Mouse (Mus musculus) MEL (cell line): ENCODE measurements at regions not wholly inside any gene's neighbourhood (a gene's known extent, or its start where the extent isn't known, plus 50 kb on each side); places are given as distances from the start of the nearest gene placed in this dataset.

ENCODE experiments used
- DNase-seq: peaks from one replicate; pipeline ENCODE4 v3.0.0; 2011; ENCODE audit warnings: low read depth, low spot score
- H3K27ac ChIP-seq: 2 replicates; pipeline ENCODE4 v1.5.1; 2012; ENCODE audit warnings: low read depth, mild to moderate bottlenecking, control low read depth, low read length, moderate library complexity; ENCODE audit not compliant: control insufficient read depth
- H3K27me3 ChIP-seq, 2 experiments: fragments of 150-350 bp in 1 of 2; sonication (generic) in 1 of 2; 2 replicates each; pipeline ENCODE4 v1.6.1; 2012; ENCODE audit warnings: low read length in 2 of 2, mild to moderate bottlenecking in 2 of 2, improper control_type of control experiment in 1 of 2, moderate library complexity in 1 of 2; ENCODE audit not compliant: insufficient read depth in 2 of 2, control insufficient read depth in 1 of 2
- H3K36me3 ChIP-seq, 2 experiments: 2 replicates each; pipeline ENCODE4 v1.6.1; 2012 to 2014; ENCODE audit warnings: low read length in 2 of 2, improper control_type of control experiment in 1 of 2, inconsistent platforms in 1 of 2, mild to moderate bottlenecking in 1 of 2; ENCODE audit not compliant: insufficient read depth in 2 of 2, control insufficient read depth in 1 of 2
- H3K4me1 ChIP-seq, 2 experiments: fragments of 150-350 bp in 1 of 2; sonication (generic) in 1 of 2; 2 replicates each; pipeline ENCODE4 v1.6.1; 2012; ENCODE audit warnings: low read length in 2 of 2, improper control_type of control experiment in 1 of 2, mild to moderate bottlenecking in 1 of 2; ENCODE audit not compliant: insufficient read depth in 2 of 2, control insufficient read depth in 1 of 2
- H3K4me3 ChIP-seq, 2 experiments: fragments of 150-350 bp in 1 of 2; sonication (generic) in 1 of 2; 2 replicates each; pipeline ENCODE4 v1.5.1; 2012; ENCODE audit warnings: low read depth in 2 of 2, low read length in 2 of 2, mild to moderate bottlenecking in 2 of 2, moderate library complexity in 2 of 2, control low read depth in 1 of 2, improper control_type of control experiment in 1 of 2; ENCODE audit not compliant: control insufficient read depth in 1 of 2, insufficient read depth in 1 of 2
- H3K79me2 ChIP-seq: 2 replicates; pipeline ENCODE4 v1.6.1; 2012; ENCODE audit warnings: mild to moderate bottlenecking, low read length, moderate library complexity; ENCODE audit not compliant: control insufficient read depth, poor library complexity, insufficient read depth
- H3K9ac ChIP-seq: 2 replicates; pipeline ENCODE4 v1.6.1; 2012; ENCODE audit warnings: low read depth, mild to moderate bottlenecking, control low read depth, low read length, moderate library complexity; ENCODE audit not compliant: control insufficient read depth, poor library complexity, severe bottlenecking
- H3K9me3 ChIP-seq: fragments of 150-350 bp; sonication (generic); replicated peaks from 2 replicates; pipeline ENCODE4 v1.6.1; 2012; ENCODE audit warnings: mild to moderate bottlenecking, low read length, improper control_type of control experiment, moderate library complexity; ENCODE audit not compliant: insufficient read depth
- CHD2 ChIP-seq: IDR thresholded peaks from 2 replicates; pipeline ENCODE4 v1.6.1; 2011; ENCODE audit warnings: low read length, improper control_type of control experiment
- E2F4 ChIP-seq: IDR thresholded peaks from 2 replicates; pipeline ENCODE4 v1.6.1; 2011; ENCODE audit warnings: low read depth, low read length, improper control_type of control experiment, borderline replicate concordance
- ELF1 ChIP-seq: IDR thresholded peaks from 2 replicates; pipeline ENCODE4 v1.6.1; 2014; ENCODE audit warnings: low read depth, mild to moderate bottlenecking, inconsistent platforms, low read length, improper control_type of control experiment, moderate library complexity
- EP300 ChIP-seq, 2 experiments: IDR thresholded peaks; 2 replicates each; pipeline ENCODE4 v1.6.1; 2011; ENCODE audit warnings: improper control_type of control experiment in 2 of 2, low read length in 2 of 2, low read depth in 1 of 2, mild to moderate bottlenecking in 1 of 2
- GABPA ChIP-seq: IDR thresholded peaks from 2 replicates; pipeline ENCODE4 v1.6.1; 2012; ENCODE audit warnings: low read depth, mild to moderate bottlenecking, inconsistent platforms, low read length, improper control_type of control experiment, moderate library complexity
- HCFC1 ChIP-seq: IDR thresholded peaks from 2 replicates; pipeline ENCODE4 v1.6.1; 2012; ENCODE audit warnings: low read depth, mild to moderate bottlenecking, inconsistent platforms, low read length, improper control_type of control experiment, moderate library complexity
- JUND ChIP-seq: IDR thresholded peaks from 2 replicates; pipeline ENCODE4 v1.6.1; 2011; ENCODE audit warnings: low read depth, mild to moderate bottlenecking, improper control_type of control experiment, low read length
- KAT2A ChIP-seq: conservative IDR thresholded peaks from 2 replicates; pipeline ENCODE4 v1.6.1; 2012; ENCODE audit warnings: low read depth, low read length, improper control_type of control experiment, inconsistent platforms
- MAFK ChIP-seq: IDR thresholded peaks from 2 replicates; pipeline ENCODE4 v1.6.1; 2011; ENCODE audit warnings: low read depth, mild to moderate bottlenecking, low read length, improper control_type of control experiment, borderline replicate concordance
- MAX ChIP-seq: IDR thresholded peaks from 2 replicates; pipeline ENCODE4 v1.6.1; 2011; ENCODE audit warnings: low read length, improper control_type of control experiment
- MAZ ChIP-seq: IDR thresholded peaks from 2 replicates; pipeline ENCODE4 v1.6.1; 2012; ENCODE audit warnings: low read depth, mild to moderate bottlenecking, inconsistent platforms, low read length, improper control_type of control experiment
- MYB ChIP-seq: IDR thresholded peaks from 2 replicates; pipeline ENCODE4 v1.6.1; 2011; ENCODE audit warnings: mild to moderate bottlenecking, low read depth, low read length, improper control_type of control experiment
- RAD21 ChIP-seq: IDR thresholded peaks from 2 replicates; pipeline ENCODE4 v1.6.1; 2011; ENCODE audit warnings: mild to moderate bottlenecking, low read depth, low read length, improper control_type of control experiment
- RCOR1 ChIP-seq: IDR thresholded peaks from 2 replicates; pipeline ENCODE4 v1.6.1; 2012; ENCODE audit warnings: low read depth, mild to moderate bottlenecking, inconsistent platforms, low read length, improper control_type of control experiment
- SIN3A ChIP-seq: IDR thresholded peaks from 2 replicates; pipeline ENCODE4 v1.6.1; 2012; ENCODE audit warnings: low read length, improper control_type of control experiment, inconsistent platforms
- TBP ChIP-seq: IDR thresholded peaks from 2 replicates; pipeline ENCODE4 v1.8.0; 2011; ENCODE audit warnings: low read depth, low read length, improper control_type of control experiment
- UBTF ChIP-seq: IDR thresholded peaks from 2 replicates; pipeline ENCODE4 v1.6.1; 2012; ENCODE audit warnings: low read depth, mild to moderate bottlenecking, inconsistent platforms, low read length, improper control_type of control experiment, moderate library complexity, borderline replicate concordance; ENCODE audit not compliant: insufficient read depth
- USF1 ChIP-seq: IDR thresholded peaks from 2 replicates; pipeline ENCODE4 v1.6.1; 2014; ENCODE audit warnings: low read depth, mild to moderate bottlenecking, inconsistent platforms, low read length, improper control_type of control experiment, moderate library complexity
- USF2 ChIP-seq, 2 experiments: IDR thresholded peaks; 2 replicates each; pipeline ENCODE4 v1.6.1; 2011 to 2012; ENCODE audit warnings: improper control_type of control experiment in 2 of 2, low read length in 2 of 2, borderline replicate concordance in 1 of 2, inconsistent platforms in 1 of 2, low read depth in 1 of 2, mild to moderate bottlenecking in 1 of 2; ENCODE audit not compliant: insufficient read depth in 1 of 2
- ZC3H11A ChIP-seq: IDR thresholded peaks from 2 replicates; pipeline ENCODE4 v1.6.1; 2012; ENCODE audit warnings: low read depth, mild to moderate bottlenecking, inconsistent platforms, low read length, improper control_type of control experiment
- ZKSCAN1 ChIP-seq: IDR thresholded peaks from 2 replicates; pipeline ENCODE4 v1.6.1; 2012; ENCODE audit warnings: low read depth, mild to moderate bottlenecking, inconsistent platforms, low read length, improper control_type of control experiment, moderate library complexity
- ZMIZ1 ChIP-seq: IDR thresholded peaks from 2 replicates; pipeline ENCODE4 v1.6.1; 2012; ENCODE audit warnings: low read depth, mild to moderate bottlenecking, inconsistent platforms, low read length, improper control_type of control experiment, moderate library complexity

DNA sequence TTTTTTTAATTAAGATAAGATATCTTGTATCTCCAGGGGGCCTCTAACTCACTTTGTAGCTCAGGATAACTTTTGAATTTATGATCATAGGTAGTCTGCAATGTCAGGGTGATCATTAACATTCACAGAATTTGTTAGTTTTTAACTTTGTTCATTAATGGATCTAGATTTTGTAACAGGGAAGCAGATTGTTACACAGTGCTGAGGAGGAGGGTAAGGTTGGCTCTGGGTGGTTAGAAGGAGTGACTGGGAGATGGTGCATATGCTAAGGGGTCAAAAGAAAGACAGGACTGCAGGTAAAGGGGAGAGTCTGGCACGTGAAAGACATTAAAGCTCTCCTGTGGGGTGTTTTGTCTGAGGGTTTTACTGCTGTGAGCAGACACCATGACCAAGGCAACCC is 145.3 kb upstream of the Rap1b start:
- no peak overlapping the region for H3K4me3 ChIP-seq
- H3K27me3 ChIP-seq, result no peaks in the 10 kb centered on the region
- H3K9me3 ChIP-seq, result no peaks in the 10 kb centered on the region
- DNase-seq, result no peak
- no peaks in the 10 kb centered on the region for H3K36me3 ChIP-seq
- no peak overlapping the region for H3K27ac ChIP-seq
- TF ChIP-seq MAX, result no peak
- TF ChIP-seq UBTF, result no peak
- TF ChIP-seq ELF1, result no peak
- no peak for TF ChIP-seq ZKSCAN1
- no peak for TF ChIP-seq MAFK
- no peak for TF ChIP-seq MYB
- no peak for TF ChIP-seq KAT2A
- no peak for TF ChIP-seq E2F4
- TF ChIP-seq ZC3H11A, result no peak
- TF ChIP-seq MAZ, result no peak
- TF ChIP-seq SIN3A, result no peak
- TF ChIP-seq RAD21, result no peak
- no peak for TF ChIP-seq EP300 (IDR thresholded peaks at IDR 0.05; ENCODE audit: low read depth in 1 of 2, low read length in 2 of 2)
- TF ChIP-seq JUND, result no peak
- no peak for TF ChIP-seq USF2 (IDR thresholded peaks at IDR 0.05; ENCODE audit: borderline replicate concordance in 1 of 2, insufficient read depth in 1 of 2, low read depth in 1 of 2, low read length in 2 of 2)
- no peak for TF ChIP-seq USF1
- no peak for TF ChIP-seq GABPA
- no peak for TF ChIP-seq HCFC1
- TF ChIP-seq, all 39 proteins: peak for 0
- Histone ChIP-seq H3K4me1 (no peaks in the 10 kb centered on the region), H3K79me2 (no peaks in the 10 kb centered on the region), H3K9ac (no peak overlapping the region)

DNA sequence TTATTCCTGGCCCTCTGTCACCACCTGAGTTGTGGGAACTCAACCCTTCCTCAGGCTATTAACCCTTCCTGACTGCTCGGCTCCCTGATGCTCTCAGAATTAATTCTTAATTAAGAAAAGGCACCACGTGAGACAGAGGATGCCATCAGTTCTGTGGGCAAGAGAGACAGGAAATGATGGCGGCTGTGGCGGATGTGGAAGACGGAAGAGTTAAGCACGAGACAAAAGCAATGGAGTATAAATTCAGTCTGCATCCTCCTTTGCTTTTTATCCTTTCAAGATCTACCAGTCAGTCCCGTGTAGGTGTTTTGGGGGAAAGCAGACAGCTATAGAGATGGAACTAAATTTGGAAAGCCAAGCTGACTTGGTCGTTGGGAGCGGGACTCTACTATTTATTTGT is 146.5 kb upstream of the Rap1b start:
- no peak overlapping the region for H3K9ac ChIP-seq
- H3K79me2 ChIP-seq, result no peaks in the 10 kb centered on the region
- TF ChIP-seq ZMIZ1 (no peak), GABPA (no peak), ZKSCAN1 (no peak), KAT2A (no peak), USF1 (no peak), RAD21 (no peak), TBP (no peak), SIN3A (no peak), RCOR1 (no peak), CHD2 (no peak)
- no peaks in the 10 kb centered on the region for H3K27me3 ChIP-seq
- H3K4me1 ChIP-seq, result no peaks in the 10 kb centered on the region
- H3K27ac ChIP-seq, result no peak overlapping the region
- DNase-seq, result no peak
- H3K4me3 ChIP-seq, result no peak overlapping the region
- no peaks in the 10 kb centered on the region for H3K36me3 ChIP-seq
- H3K9me3 ChIP-seq, result no peaks in the 10 kb centered on the region
